Mouse (Mus musculus) lung, postnatal 0 days (tissue): ENCODE data around the gene Myl12a.

Source experiments
- CTCF ChIP-seq: IDR thresholded peaks from 2 replicates; pipeline ENCODE4 v1.5.1; 2016; ENCODE audit warnings: antibody characterized with exemption, mild to moderate bottlenecking
- EP300 ChIP-seq: IDR thresholded peaks from 2 replicates; pipeline ENCODE4 v1.6.1; 2016; ENCODE audit warnings: antibody characterized with exemption, mild to moderate bottlenecking, control low read depth

- TF ChIP-seq CTCF = peak; percentile 77
- no peak for TF ChIP-seq EP300
These were observed 34.0 kb downstream of the Myl12a start for GRCm38 (mm10) chr17:70968606-70969191.
